Mouse (Mus musculus): ENCODE measurements around the gene Pik3ca.

Pik3ca gene

GRCm38 (mm10) chr3:32397461-32398174 lies at the start of gene Pik3ca:
Gene Pik3ca (plus strand): TSS chr3:32397671.
- DNase-seq (ENCODE audit: low spot score in 2 of 2) = peak; percentile 53 to 56

GRCm38 (mm10) chr3:32347881-32348280 lies 49.6 kb upstream of the Pik3ca start:
- DNase-seq (ENCODE audit: low spot score in 2 of 2) = peak in 1 of 2 experiments; percentile 64

- DNase-seq (ENCODE audit: low spot score in 2 of 2) = no peak
These were observed 36.2 kb upstream of the Pik3ca start for GRCm38 (mm10) chr3:32361221-32361620.

DNA sequence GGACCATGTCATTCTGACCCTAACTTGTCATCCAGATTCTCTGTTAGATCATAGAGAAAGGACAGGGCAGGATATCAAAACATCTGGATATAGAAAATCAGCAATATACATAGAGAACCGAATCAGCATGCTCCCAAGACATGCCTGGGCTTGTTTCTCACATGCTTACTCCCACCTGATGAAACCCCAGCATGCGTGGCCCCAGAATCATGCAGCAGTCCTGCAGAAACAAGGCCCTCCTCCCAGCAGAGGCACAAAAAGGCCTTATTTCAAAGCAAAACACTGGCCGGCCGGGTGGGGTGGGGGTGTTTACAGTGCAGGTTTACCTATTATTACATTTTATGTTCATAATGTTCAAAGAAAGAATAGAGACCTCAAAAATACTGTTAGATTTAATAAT lies 33.3 kb upstream of the Pik3ca start:
- DNase-seq (ENCODE audit: low spot score in 2 of 2) = peak; percentile 8 to 10

- DNase-seq (ENCODE audit: low spot score in 2 of 2) = peak; percentile 45 to 54
These were observed 32.5 kb upstream of the Pik3ca start for GRCm38 (mm10) chr3:32364841-32365545.

- DNase-seq (ENCODE audit: low spot score in 2 of 2) = peak; percentile 76 to 87
These were observed 31.8 kb upstream of the Pik3ca start, which contains the start of gene Zmat3 for GRCm38 (mm10) chr3:32365546-32366245. Gene Zmat3 (minus strand): TSS chr3:32366014.

GRCm38 (mm10) chr3:32366246-32366734 lies 31.2 kb upstream of the Pik3ca start:
- DNase-seq (ENCODE audit: low spot score in 2 of 2) = no peak

DNA sequence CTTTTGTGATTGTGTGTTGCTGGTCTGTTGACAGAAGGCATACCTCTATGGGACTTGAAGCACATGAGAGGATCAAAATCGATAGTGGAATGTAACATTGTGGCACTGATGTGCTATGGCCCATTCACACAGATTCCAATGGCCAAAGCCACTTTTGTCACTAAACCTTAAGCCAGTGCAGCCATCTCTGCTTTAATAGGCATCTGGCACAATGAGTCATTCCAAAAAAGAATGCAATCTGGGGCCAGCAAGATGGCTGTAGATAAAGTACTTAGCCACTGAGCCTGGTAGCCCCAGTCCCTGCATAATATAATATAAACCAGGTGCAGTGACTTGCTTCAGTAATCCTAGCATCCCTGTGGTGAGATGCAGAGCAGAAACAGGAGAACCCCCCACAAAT lies 30.0 kb upstream of the Pik3ca start:
- DNase-seq (ENCODE audit: low spot score in 2 of 2) = no peak

DNA sequence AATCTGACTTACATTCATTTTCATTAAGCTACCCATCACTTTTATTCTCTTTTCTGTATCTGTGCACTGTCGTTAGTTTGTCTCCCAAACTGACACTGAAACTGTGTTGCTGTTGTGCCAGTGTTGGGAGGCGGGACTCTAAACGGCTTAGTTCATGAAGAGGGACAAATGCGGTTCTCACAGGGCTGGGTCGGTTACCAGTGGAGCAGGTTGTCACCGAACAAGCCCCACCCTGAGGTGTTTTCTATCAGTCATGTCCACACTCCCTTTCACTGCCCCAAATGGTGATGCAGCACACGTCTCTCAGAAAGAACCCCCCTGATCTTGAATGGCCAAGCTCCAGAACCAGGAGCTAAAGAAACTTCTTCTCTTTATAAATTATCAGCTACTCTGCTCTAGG lies 25.5 kb upstream of the Pik3ca start:
- DNase-seq (ENCODE audit: low spot score in 2 of 2) = no peak

DNA sequence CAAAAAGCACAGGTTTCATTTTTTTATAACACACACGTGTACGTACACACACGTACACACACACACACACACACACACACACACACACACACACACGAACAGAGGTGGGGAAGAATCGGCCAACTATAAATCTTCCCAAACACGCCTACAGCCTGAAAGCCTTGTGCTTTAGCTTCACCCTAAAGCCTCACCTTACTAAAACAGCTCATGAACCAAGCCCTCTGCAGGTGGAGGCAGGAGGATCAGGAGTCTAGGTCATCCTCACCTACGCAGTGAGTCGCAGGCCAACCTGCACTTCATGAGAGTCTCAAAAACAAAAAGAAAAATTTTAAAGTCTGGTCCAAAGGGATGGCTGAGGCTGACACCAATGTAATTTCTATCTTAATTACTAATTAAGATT lies 25.0 kb upstream of the Pik3ca start:
- DNase-seq (ENCODE audit: low spot score in 2 of 2) = no peak

- no peak for DNase-seq (ENCODE audit: low spot score in 2 of 2)
These were observed 24.2 kb upstream of the Pik3ca start for GRCm38 (mm10) chr3:32373236-32373635.

DNA sequence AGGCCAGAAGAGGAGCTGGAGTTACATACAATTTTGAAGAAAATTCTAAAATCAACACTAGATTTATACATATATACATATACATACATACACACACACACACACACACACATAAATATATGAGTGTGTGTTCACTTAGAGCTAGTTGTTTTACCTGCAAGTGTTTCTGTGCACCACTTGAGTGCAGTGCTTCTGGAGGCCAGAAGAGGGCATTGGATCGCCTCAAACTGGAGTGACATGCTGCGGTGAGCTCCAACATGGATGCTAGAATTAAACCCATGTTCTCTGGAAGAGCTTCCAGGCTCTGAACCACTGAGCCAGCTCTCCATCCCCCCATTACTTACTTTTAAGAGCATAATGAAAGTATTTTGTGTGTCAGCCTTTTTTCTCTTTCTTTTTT lies 17.6 kb upstream of the Pik3ca start:
- no peak for DNase-seq (ENCODE audit: low spot score in 2 of 2)

- no peak for DNase-seq (ENCODE audit: low spot score in 2 of 2)
These were observed 15.9 kb upstream of the Pik3ca start for GRCm38 (mm10) chr3:32381556-32381955.

DNA sequence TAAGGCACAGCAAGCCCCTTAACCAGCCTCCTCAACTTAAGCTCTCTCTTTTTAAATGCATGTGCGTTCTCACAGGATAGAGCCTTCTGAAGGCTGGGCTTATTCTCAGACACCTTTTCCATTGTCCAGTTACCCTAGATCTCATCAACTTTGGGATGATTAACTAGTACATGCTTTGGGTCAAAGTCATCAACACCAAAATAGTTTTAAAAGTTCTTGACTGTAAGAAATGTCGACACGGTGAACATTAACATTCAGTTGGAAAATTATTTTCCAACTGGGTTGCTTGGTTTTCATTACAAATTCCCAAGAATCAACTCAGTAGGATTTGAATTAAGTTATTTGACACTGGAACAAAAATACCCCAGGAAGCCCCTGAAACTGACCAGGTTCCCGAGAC lies 4.6 kb upstream of the Pik3ca start:
- no peak for DNase-seq (ENCODE audit: low spot score in 2 of 2)

DNA sequence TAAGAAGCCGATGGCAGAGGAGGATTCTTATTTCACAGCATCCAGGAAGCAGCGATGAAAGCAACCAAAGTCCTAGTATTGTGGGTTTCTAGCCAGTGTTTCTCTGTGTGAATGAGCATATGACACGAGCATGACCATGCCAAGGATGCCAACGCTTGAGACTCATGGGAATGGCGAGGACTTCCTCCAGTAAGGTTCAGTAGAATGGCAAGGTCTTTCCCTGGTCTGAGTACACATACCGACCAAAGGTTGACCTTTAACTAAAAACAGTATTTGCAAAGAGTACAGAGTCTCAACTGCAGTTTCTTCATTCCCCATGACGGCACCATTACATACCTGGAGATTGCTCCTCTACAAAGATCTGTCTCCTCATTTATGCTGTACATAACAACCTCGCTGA lies 3.5 kb upstream of the Pik3ca start:
- no peak for DNase-seq (ENCODE audit: low spot score in 2 of 2)

DNA sequence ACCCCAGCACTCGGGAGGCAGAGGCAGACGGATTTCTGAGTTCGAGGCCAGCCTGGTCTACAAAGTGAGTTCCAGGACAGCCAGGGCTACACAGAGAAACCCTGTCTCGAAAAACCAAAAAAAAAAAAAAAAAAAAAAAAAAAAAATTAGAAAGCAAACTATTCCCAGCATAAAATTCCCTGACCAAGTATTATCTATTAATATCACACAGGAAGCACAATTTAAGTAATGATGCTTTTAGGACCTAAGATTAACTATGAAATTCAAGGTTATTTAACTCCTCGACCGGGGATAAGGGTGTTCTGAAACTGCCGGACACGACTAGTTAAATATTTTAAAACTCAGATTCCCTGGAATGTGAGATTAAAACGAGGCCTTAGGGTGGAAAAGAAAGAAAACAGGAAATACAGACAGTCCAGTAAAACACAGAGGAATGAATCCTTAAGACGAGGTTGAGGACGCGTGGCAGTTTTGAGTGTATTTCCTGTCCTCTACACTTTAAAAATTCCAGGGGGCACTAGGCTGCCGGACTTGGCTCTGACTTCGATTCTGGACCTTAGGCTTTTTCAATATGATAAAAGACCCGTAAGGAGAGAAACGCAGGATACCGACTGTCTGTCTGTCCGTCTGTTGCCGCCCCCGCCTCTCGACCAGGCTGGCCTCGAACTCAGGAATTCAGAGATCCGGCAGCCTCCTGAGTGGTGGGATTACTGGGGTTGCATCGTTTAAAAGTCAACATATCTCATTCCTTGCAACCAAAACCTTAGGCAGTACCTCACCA lies 1.5 kb upstream of the Pik3ca start:
- peak; percentile 13 to 20 for DNase-seq (ENCODE audit: low spot score in 2 of 2)

- DNase-seq (ENCODE audit: low spot score in 2 of 2) = peak; percentile 96
These were observed 544 bp upstream of the Pik3ca start for GRCm38 (mm10) chr3:32396794-32397460.

GRCm38 (mm10) chr3:32398175-32398538 lies 686 bp downstream of the Pik3ca start:
- no peak for DNase-seq (ENCODE audit: low spot score in 2 of 2)

DNA sequence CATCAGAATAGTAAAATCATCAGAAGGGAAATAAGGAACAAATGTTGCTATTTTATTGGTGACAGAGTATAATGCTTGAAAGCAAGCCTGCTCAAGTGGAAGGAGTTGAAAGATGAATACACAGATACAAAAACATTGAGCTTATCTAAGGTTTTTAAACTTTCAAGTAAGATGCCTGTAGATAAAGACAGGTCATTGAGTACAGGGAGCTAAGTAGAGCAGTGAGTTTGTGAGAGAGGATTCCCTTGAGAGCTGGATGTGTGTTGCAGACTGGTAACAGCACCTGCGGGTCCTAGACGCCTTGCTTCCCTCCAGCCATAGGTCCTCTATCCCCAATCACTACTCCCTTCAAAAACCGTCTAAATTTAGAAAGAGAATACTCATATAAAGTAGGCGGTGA lies 1.2 kb downstream of the Pik3ca start:
- DNase-seq (ENCODE audit: low spot score in 2 of 2) = no peak

- DNase-seq (ENCODE audit: low spot score in 2 of 2) = no peak
These were observed 1.9 kb downstream of the Pik3ca start for GRCm38 (mm10) chr3:32399381-32399780.

GRCm38 (mm10) chr3:32399931-32400330 lies 2.5 kb downstream of the Pik3ca start:
- DNase-seq (ENCODE audit: low spot score in 2 of 2) = no peak

All from frontal cortex, postnatal 36 days (tissue).